Mouse (Mus musculus) heart, postnatal 0 days (tissue): Measurements from ENCODE around the gene Eif3d. TPM values are rescaled to one million over a fixed set of nuclear protein-coding genes. Genes with fewer than 3 reads are reported as not detected.

ENCODE experiments used
- ATAC-seq: fragments of 200-750 bp; cut with Nextera tagmentation; 2 replicates; pipeline ENCODE4 v1.8.0; 2017; ENCODE audit warnings: low read depth, moderate number of reproducible peaks, moderate library complexity; ENCODE audit not compliant: insufficient read depth
- DNase-seq: peaks from one replicate; pipeline ENCODE4 v3.0.0-alpha.2; 2016; ENCODE audit warnings: low spot score
- H3K27ac ChIP-seq: fragments of 300-500 bp; sonication (generic); 2 replicates; pipeline ENCODE4 v1.5.1; 2014; ENCODE audit warnings: low read depth, mild to moderate bottlenecking
- H3K27me3 ChIP-seq: fragments of 300-500 bp; sonication (generic); 2 replicates; pipeline ENCODE4 v1.6.1; 2014; ENCODE audit warnings: low read length, mixed read lengths; ENCODE audit not compliant: control insufficient read depth, insufficient read depth
- H3K36me3 ChIP-seq: fragments of 300-500 bp; sonication (generic); replicated peaks from 2 replicates; pipeline ENCODE4 v1.6.1; 2014; ENCODE audit warnings: low read length, mixed read lengths; ENCODE audit not compliant: control insufficient read depth, insufficient read depth
- H3K4me1 ChIP-seq: fragments of 300-500 bp; sonication (generic); 2 replicates; pipeline ENCODE4 v1.6.1; 2014; ENCODE audit warnings: antibody characterized with exemption; ENCODE audit not compliant: control insufficient read depth, insufficient read depth
- H3K4me2 ChIP-seq: fragments of 300-500 bp; sonication (generic); 2 replicates; pipeline ENCODE4 v1.6.1; 2014; ENCODE audit warnings: low read depth, mild to moderate bottlenecking, low read length, moderate library complexity
- H3K4me3 ChIP-seq: fragments of 300-500 bp; sonication (generic); 2 replicates; pipeline ENCODE4 v1.5.1; 2014; ENCODE audit warnings: low read depth, low read length
- H3K9ac ChIP-seq: fragments of 300-500 bp; sonication (generic); replicated peaks from 2 replicates; pipeline ENCODE4 v1.6.1; 2014; ENCODE audit warnings: low read depth, low read length, mixed read lengths
- H3K9me3 ChIP-seq: fragments of 300-500 bp; sonication (generic); replicated peaks from 2 replicates; pipeline ENCODE4 v1.6.1; 2016; ENCODE audit warnings: low read length; ENCODE audit not compliant: control insufficient read depth
- CTCF ChIP-seq: IDR thresholded peaks from 2 replicates; pipeline ENCODE4 v1.5.1; 2016; ENCODE audit warnings: antibody characterized with exemption, control low read depth, low read depth
- EP300 ChIP-seq: IDR thresholded peaks from 2 replicates; pipeline ENCODE4 v1.6.1; 2016; ENCODE audit warnings: antibody characterized with exemption, low read depth
- WGBS: fragments of 180-500 bp; shearing (Covaris S2); extraction: QIAGEN DNeasy Blood & Tissue Kit; methylation state at CpG from one replicate; pipeline ENCODE4 v1.1.7; 2014; 5-methylcytosine and 5-hydroxymethylcytosine counted together
- polyA plus RNA-seq: library from polyadenylated mRNA; unstranded; fragments of >200 nt; fragmentation: Nextera tagmentation; extraction: Ambion mirVana; gene quantifications from 2 replicates; pipeline ENCODE4 v1.2.1, GENCODE M21; 2015
- total RNA-seq: library from RNA; depleted of rRNA; stranded (reverse); fragments of >200 nt; gene quantifications from 2 replicates; pipeline ENCODE4 v1.2.3, GENCODE M21; 2014; ENCODE audit warnings: low replicate concordance

Gene Eif3d
- total and polyA plus RNA-seq, 2 experiments from 2014 or later, result 90.6 to 110 TPM

DNA sequence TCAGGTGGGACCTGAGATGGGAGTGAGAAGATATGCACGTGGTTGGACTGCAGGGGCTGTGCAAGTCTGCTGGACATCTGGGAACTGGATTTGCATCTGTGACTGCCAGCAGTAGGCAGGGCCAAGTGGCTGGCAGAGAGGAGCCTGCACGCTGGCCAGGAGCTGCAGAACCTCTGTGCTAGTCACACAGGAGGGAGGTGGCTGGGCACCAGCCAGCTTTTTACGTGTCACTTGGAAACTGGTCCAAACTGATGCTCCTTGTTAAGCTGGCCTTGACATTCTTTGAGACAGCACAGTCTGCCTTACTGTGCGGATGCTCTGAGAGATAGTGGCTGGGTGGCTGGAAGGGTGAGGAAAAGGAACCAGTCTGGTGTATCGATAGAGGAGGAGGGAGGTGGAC, 17.9 kb upstream of the Eif3d start:
- no peak for TF ChIP-seq EP300
- TF ChIP-seq CTCF, result no peak
- Histone ChIP-seq H3K4me2 (no peak overlapping the region), H3K27me3 (no peaks in the 10 kb centered on the region), H3K4me1 (no peaks in the 10 kb centered on the region), H3K36me3 (no peaks in the 10 kb centered on the region), H3K4me3 (no peak overlapping the region), H3K27ac (no peak overlapping the region), H3K9me3 (no peaks in the 10 kb centered on the region), H3K9ac (no peak overlapping the region)
- ATAC-seq (no peak), DNase-seq (no peak)
- WGBS, result 45% methylated on average over 5 of the region's 5 CpGs

DNA sequence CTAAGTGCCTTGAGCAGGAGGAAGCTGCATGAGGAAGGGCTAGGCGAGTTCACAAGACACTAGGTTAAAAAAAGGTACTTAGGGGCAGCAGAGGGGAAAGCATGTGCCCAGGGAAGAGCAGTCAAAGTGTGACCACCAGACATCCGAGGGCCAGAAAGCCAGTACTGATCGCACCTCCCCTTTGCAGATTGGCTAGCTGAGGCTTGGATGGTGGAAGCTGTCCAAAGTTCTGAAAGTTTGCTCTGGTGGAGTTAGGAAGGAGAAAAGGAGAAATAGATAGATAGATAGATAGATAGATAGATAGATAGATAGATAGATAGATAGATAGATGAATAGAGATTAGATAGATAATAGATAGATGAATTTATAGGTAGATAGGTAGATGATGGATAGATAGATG, 12.8 kb upstream of the Eif3d start:
- no peak for TF ChIP-seq EP300
- TF ChIP-seq CTCF, result no peak
- no peak for DNase-seq
- Histone ChIP-seq H3K27ac (no peak overlapping the region), H3K4me3 (no peak overlapping the region), H3K9ac (no peak overlapping the region), H3K4me1 (no peaks in the 10 kb centered on the region), H3K36me3 (no peaks in the 10 kb centered on the region), H3K9me3 (no peaks in the 10 kb centered on the region), H3K27me3 (peaks cover 9% of the 10 kb centered on the region; the same call in 1 of the 2 replicates), H3K4me2 (no peak overlapping the region)
- no peak for ATAC-seq
- 17% methylated on average over 3 of the region's 3 CpGs for WGBS

DNA sequence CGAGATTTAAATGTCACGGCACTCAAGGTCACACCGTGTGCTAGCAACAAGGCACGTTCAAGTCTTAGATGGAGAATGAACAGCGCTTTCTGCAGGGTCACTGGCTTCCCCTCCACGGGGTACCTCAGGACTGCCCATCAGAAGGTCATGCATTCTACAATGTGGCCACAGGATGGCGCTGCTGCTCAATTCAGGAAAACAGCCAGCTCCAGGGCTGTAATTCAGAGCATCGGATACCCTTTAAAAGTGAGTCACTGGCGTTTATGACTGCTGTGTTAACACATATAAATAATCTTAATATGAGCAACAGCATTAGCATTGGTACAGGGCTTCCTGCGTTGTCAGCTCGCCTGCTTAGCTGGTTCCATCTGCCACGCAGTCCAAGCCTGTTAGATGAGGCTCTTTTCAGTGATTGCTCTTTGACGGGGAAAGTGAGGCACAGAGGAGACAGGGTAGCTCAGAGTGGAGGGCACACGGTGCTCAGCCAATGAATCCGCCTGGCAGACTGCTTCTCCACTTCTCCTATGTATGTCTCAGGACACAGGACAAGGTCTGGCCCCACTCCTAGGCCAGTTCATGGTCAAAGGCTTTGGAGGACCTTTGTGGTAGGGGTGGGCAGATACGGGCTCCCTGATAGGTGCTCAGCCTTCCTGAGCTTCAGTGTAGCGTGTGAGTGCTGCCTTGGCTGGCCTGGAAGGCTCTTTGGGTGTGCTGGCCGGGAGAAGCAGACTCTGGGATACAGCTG, 11.8 kb upstream of the Eif3d start:
- H3K9ac ChIP-seq, result no peak overlapping the region
- ATAC-seq (no peak), DNase-seq (peak; percentile 22)
- H3K36me3 ChIP-seq, result no peaks in the 10 kb centered on the region
- no peaks in the 10 kb centered on the region for H3K4me1 ChIP-seq
- no peak overlapping the region for H3K27ac ChIP-seq
- no peaks in the 10 kb centered on the region for H3K9me3 ChIP-seq
- H3K4me2 ChIP-seq, result no peak overlapping the region
- H3K4me3 ChIP-seq, result no peak overlapping the region
- 27% methylated on average over 18 of the region's 18 CpGs for WGBS
- TF ChIP-seq CTCF (peak; percentile 61), EP300 (no peak)
- H3K27me3 ChIP-seq, result peaks cover 9% of the 10 kb centered on the region; the same call in 1 of the 2 replicates

DNA sequence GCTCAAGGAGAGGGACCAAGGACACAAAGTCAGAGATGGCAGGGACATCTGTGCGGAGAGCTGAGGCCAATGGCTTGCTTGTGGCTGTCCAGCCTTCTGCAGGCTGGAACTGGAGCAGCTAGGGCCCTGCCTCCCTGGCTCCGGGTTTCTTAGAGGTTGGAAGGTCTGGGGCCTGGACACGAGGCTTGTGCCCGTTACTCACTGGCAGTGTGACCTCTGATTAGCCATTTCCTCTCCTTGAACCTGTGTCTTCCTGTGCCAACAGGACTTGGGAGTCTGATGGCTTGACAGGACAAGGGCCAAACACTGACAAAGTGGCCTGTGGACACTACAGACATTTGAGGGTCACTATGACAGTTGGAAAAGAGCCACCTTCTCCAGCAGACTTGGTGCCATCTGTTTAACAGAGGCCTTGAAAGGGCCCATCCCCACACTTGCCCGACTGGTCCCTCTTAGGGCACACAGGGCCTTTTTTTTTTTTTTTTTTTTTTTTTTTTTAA, 10.6 kb upstream of the Eif3d start:
- H3K27ac ChIP-seq, result no peak overlapping the region
- TF ChIP-seq CTCF (no peak), EP300 (no peak)
- DNase-seq (no peak), ATAC-seq (no peak)
- no peak overlapping the region for H3K9ac ChIP-seq
- H3K27me3 ChIP-seq, result peaks cover 9% of the 10 kb centered on the region; the same call in 1 of the 2 replicates
- no peak overlapping the region for H3K4me3 ChIP-seq
- WGBS, result 50% methylated on average over 5 of the region's 5 CpGs
- no peaks in the 10 kb centered on the region for H3K36me3 ChIP-seq
- no peak overlapping the region for H3K4me2 ChIP-seq
- H3K4me1 ChIP-seq, result no peaks in the 10 kb centered on the region
- H3K9me3 ChIP-seq, result no peaks in the 10 kb centered on the region

- TF ChIP-seq EP300 (no peak), CTCF (no peak)
- no peak overlapping the region for H3K9ac ChIP-seq
- no peaks in the 10 kb centered on the region for H3K4me1 ChIP-seq
- no peak overlapping the region for H3K4me2 ChIP-seq
- ATAC-seq, result no peak
- WGBS, result 80% methylated on average over 10 of the region's 10 CpGs
- no peak for DNase-seq
- no peak overlapping the region for H3K27ac ChIP-seq
- peaks cover 9% of the 10 kb centered on the region; the same call in 1 of the 2 replicates for H3K27me3 ChIP-seq
- no peak overlapping the region for H3K4me3 ChIP-seq
- no peaks in the 10 kb centered on the region for H3K36me3 ChIP-seq
- no peaks in the 10 kb centered on the region for H3K9me3 ChIP-seq
Measured at GRCm38 (mm10) chr15:77979427-77979865, 8.8 kb upstream of the Eif3d start.
